Mouse (Mus musculus) hindlimb bud, embryonic 11.5 days (tissue): ENCODE measurements around the gene Igf2bp3.
A peak's percentile ranks its signal among the peaks of the same experiment; 100 is the strongest.

Source experiments
- DNase-seq: peaks from one replicate; pipeline ENCODE4 v3.0.0-alpha.2; 2012; ENCODE audit warnings: low read depth, low spot score; ENCODE audit errors: extremely low spot score

The Igf2bp3 gene

DNA sequence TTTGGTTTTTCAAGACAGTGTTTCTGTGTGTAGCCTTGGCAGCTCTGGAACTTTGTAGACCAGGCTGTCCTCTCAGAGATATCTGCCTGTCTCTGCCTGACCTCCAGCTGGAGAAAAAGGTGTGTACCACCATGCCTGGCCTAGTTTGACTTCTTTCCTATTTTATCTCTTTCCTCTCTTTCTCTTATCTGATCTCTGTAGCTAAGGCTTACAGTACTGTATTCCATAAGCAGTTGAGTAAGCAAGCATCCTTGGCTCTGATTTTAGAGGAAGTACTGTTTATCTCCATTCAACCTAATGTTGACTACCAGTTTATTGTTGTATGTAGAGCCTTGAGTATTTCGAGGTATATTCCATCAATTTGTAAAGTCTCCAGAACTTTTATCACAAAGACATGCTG, 135.4 kb downstream of the Igf2bp3 start:
- DNase-seq: no peak

DNA sequence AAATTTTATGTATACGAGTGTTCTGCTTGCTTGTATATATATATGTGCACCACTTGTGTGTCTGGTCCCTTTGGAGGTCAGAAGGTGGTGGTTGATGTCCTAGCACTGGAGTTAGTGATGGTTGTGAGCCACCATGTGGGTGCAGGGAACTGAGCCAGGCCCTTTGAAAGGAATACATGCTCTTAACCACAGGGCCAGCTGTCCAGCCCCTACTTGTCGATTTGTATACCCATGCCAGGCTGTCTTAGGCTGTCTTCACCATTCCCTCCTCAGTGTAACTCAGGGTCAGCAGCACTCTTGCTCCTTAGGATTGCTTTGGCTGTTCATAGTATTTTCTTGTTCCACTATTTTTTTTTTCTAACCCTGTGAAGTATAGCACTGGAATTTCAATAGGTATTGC, 136.9 kb downstream of the Igf2bp3 start:
- no peak for DNase-seq

DNA sequence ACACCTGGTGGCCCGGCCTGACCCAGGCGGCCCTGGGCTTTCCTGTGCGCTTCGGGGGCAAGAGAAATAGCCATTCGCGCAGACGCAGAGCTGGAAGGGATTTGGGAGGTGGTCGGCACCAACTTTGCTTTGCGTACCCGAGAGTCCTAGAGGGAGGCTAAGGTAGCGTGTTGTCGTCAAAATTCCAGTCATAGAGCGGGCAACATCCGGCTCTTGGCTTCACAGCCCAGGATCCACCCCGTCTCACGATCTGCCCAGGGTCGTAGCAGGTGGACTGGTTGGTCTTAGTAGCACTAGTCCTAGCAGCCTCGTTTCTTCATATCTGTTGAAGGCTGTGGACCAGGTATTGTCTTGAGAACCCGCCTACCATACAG, 140.7 kb downstream of the Igf2bp3 start:
- no peak for DNase-seq

DNA sequence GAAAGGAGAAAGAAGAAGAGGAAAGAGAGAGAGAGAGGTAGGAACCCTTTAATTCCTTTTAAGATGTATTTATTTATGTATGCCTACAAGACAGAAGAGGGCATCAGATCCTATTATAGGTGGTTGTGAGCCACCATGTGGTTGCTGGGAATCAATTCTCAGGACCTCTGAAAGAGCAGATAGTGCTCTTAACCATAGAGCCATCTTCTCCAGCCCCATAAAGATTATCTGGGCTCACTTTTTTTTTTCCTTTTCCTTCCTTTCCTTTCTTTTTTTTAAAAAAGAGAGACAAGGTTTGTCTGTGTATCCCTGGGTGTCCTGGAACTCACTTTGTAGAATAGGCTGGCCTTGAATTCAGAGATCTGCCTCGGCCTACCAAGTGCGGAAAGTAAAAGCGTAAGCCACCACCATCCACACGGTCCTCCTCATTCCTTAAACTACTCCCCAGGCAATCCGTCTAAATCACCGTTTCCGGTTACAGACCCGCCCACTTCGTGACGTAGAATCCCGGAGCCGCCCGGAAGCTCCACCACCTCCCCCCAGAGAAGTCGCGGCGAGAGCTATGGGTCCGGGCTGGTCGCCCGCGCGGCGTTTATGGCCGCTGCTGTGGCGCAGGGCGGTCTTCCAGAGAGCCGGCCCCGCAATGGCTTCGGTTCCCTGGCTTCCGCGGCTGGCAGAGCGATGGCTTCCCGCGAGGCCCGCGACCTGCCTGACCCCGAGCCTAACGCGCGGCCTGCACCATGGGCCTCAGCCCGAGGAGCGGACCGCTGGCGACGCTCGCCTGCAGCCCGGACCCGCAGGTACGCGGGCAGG, 141.2 kb downstream of the Igf2bp3 start, which contains the start of gene Malsu1:
Gene Malsu1 (plus strand): TSS at position 492 of the 813 bp plus-strand sequence.
- peak; percentile 87 for DNase-seq

DNA sequence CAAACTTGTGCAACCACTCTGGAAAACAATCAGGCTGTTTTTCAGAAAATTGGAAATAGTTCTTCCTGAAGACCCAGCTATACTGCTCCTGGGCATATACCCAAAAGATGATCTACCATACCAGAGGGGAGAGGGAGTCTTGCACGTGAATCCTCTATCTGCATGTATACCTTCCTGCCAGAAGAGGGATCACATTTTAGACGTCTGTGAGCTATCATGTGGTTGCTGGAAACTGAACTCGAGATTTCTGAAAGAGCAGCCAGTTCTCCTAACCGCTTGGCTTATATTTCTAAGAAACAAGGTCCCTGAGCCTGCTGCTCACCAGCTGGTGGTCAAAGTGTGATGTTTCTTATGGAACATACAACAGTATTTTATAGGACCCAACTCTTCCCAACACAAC, 146.4 kb downstream of the Igf2bp3 start:
- DNase-seq: no peak

DNA sequence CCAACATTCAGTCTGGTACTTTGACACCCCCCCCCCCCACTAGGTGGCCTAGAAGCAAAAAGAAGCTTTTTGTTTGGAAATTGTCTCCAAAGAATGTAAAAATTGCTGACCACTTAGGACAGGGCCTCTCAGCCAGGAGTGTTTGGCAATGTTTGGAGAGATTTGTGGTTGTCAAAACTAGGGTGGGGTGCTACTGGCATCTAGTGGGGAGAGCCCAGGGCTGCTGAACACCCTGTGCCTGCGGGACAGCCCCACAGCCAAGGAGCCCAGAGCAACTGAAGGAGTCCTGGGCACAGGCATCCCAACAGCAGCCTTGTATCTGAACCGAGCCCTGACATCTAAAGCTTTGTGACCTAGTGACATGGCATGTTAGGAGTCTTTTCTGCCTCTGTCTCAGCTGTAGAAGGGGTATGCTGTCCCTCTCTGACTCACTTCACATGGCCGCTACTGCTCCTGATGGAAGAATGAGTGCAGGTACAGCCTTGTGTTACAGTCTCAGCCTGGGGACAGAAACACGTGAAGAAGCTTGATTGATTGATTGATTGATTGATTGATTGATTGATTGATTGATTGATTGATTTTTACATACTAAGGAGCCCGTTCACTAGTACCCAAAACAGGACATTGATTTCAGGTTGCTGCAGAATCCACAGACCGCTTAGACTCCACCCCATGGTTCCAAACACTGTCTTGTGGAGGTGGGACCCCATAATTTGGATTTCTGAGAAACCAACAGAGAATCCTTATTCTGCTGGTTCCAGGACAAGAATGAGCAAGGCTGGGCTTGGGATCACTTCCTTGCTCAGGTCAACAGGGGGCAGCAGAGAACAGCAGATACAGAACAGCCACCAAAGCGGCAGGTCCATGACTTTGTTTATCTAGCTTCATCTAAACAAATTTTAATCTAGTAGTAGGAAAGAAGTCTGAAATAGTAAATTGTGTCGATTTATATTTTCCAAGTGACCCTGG, 157.4 kb downstream of the Igf2bp3 start:
- no peak for DNase-seq

DNA sequence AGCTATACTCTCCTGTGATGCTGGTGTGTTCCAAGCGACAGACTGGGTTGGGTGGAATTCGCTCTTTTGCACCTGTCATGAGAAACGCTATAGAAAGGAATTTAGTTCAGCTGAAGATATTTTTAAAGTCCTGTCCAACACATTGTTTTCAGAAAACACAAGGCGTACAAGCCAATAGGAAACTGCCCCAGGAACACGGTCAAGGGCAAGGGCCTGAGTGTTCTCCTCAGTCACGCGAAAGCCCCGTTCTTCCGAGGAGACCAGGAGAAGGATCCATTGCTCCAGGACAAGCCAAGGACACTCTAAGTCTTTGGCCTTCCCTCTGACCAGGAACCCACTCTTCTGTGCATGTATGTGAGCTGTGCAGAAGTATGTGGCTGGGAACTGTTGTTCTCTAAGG, 158.7 kb downstream of the Igf2bp3 start:
- no peak for DNase-seq

DNA sequence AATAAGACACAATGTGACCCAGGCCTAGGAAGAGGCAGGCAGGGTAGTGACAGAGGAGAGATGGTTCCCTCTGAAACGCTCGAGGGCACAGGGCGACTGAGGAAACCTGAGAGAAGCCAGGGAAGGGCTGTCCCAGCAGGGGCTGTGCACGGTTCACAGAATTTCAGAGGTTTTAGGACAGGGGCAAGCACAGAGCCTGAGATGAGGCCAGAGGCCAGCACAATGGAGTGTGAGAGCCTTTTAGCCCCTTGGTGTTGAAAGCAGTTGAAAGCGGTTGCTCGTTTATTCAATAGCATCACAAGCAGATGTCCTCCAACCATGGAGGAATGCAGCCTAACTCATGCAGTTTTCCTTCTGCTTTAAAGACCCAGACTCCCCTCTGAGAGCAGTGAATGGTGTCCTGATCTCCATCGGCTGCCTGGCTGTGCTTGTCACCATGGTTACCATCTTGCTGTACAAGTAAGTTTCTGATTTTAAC, 159.5 kb downstream of the Igf2bp3 start:
- no peak for DNase-seq

DNA sequence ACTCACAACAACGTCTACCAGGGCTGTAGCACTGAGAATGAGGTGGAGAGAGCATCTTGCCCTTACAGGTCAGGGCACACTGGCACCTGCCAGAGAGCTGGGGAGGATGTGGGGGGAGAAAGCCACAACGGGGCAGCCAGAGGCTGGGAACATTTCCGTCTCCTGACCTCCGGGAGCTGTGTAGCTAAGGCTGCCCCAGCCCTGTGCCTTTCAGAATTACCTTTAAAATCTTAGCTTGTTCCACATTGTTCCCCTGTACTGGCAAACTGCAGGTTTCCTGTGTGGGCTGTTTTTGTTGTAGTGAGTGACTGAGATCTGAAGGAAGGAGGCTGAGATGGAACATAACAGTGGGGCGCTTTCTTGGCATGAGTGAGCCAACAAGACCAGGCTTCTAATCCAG, 162.6 kb downstream of the Igf2bp3 start:
- no peak for DNase-seq

DNA sequence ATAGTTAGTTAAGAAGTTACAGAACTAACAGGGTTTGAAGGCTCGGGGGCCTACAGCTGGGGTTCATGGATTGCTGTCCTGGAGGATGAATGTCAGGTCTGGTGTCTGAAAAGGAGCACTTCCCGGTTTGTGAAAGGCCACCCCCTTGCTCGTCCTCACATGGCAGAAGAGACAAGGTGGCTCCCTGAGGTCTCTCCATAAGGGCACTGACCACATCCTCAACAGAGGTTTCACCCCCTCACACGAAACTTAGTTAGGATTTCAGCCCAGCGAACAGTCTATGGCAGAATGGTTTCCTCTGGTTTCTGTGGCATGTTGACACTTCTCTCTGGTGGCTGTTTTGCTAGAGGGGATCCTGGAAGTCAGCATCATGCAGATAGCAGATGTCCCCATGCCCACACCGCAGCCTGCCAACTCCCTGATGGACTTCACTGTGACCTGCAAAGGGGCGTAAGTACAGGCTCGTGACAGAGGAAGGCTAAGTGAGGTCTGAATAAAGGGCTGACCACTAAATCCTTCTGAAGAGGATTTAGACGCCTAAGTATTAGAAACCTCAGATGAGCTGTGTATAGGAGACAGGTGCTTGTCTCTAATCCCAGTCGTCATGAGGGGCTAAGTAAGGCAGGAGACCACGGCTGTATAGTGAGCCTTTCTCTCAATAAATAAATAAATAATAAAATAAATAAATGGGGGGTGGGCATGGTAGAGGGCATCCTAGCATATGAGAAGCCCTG, 163.9 kb downstream of the Igf2bp3 start:
- no peak for DNase-seq

DNA sequence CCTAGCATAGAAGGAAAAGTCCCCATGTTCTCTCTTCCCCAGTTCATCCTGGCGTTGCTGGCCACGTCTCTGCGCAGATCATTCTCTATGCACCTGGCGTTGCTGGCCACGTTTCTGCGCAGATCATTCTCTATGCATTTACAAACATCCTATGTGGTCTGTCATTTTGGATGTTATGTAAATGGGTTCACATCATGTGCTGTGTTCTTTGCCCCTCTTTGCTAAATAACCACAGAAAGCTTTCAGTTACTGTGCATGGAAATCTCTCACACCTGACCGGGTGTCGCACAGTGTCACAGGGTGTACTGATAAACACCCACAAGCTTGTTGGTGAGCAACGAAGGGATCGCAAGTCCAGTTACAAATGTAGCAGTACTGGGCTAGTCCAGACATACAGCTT, 166.4 kb downstream of the Igf2bp3 start:
- DNase-seq: no peak

DNA sequence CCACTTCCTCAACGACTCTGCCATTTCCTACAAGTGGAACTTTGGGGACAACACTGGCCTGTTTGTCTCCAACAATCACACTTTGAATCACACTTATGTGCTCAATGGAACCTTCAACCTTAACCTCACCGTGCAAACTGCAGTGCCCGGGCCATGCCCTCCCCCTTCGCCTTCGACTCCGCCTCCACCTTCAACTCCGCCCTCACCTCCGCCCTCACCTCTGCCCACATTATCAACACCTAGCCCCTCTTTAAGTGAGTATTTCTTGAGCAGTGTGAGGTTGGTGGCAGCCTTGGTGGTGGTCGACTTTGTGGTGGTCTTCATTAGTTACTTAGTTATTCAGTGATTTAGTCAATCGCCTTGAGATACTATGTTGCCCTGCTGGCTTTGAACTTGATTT, 166.9 kb downstream of the Igf2bp3 start:
- DNase-seq: no peak

DNA sequence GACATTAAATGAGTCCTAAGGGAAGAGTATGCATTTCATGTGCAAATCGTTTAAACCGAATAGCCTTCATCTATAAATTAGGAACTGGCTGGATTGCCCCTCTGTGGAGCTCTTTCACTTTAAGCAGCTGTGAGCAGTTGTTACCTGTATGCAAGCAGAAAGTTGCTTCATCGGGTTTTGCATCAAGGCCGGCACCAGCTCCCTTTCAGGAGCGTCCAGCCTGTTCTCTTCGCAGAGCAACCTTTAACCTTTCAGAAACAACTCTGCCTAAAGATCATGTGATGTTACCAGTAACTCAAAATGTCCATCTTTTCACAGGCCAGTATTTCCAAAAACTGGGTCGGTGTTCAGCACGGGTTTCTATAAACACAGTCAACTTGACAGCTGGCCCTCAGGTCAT, 167.8 kb downstream of the Igf2bp3 start:
- DNase-seq: no peak

DNA sequence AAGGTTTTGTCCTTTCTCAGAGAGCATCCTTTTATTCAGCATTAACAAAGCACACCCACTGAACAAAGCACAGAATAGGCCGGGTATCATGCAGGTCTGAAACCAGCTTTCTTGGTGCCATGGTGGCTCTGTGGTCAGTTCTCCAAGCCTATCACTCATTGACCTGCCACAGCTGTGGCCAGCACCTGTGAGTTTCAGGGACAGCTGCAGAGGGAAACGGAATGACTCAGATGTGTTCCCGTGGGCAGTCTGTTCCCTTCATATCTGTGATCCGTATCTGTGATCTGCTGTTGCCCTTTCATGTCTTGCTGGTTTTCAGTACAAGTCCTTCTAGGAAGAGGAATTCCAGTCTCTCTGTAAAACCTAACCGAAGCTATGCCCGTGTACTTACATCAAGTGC, 168.3 kb downstream of the Igf2bp3 start:
- no peak for DNase-seq

DNA sequence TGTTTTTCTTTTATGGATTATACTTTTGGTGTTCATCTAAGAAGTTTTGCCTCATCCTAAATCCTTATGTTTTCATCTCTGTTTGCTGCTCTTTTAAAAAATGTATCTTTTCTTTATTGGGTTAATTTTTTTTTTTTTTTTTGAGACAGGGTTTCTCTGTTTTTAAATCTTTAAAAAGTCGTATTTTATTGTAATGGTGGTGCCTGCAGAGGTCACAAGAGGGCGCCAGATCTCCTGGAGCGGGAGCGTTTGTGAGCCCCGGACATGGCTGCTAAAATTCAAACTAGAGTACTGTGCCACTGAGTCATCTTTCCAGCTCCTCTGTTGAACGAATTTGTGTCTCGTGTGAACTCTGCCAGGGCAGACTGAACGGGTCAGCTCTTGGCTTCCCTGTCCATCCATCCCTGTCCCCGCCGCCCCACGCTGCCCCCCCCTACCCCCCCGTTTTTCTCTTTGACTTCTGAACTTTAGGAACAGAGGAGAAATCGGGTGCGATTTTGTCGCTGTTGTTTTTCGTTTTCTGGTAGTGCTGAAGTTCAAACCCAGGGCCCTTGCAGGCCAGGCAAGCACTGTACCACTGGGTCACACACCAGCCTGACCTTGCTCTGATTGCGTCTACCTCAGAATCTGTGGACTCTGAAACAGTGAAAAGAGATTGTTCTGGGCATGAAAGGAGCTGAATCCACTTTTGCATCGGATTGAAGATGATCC, 175.1 kb downstream of the Igf2bp3 start:
- peak; percentile 30 for DNase-seq

DNA sequence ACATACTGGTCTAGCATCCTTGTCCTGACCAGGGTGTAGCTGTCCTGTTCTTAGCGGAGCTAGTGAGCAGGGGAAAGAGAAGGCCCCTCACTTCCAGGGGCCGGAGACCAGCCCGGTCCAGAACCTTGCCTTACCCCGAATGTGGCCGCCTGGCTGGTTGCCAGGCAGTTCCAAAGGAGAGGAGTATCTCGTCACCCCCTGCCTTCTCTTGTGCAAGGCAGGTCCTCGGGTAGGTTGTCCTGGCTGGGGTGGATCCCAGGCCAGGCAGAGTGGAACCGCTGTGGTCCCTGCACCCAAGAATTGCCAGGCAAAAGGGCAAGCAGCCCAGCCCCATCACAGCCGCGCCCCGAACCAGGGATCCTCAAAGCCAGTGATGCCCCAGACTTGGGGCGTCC, 177.5 kb downstream of the Igf2bp3 start:
- no peak for DNase-seq

DNA sequence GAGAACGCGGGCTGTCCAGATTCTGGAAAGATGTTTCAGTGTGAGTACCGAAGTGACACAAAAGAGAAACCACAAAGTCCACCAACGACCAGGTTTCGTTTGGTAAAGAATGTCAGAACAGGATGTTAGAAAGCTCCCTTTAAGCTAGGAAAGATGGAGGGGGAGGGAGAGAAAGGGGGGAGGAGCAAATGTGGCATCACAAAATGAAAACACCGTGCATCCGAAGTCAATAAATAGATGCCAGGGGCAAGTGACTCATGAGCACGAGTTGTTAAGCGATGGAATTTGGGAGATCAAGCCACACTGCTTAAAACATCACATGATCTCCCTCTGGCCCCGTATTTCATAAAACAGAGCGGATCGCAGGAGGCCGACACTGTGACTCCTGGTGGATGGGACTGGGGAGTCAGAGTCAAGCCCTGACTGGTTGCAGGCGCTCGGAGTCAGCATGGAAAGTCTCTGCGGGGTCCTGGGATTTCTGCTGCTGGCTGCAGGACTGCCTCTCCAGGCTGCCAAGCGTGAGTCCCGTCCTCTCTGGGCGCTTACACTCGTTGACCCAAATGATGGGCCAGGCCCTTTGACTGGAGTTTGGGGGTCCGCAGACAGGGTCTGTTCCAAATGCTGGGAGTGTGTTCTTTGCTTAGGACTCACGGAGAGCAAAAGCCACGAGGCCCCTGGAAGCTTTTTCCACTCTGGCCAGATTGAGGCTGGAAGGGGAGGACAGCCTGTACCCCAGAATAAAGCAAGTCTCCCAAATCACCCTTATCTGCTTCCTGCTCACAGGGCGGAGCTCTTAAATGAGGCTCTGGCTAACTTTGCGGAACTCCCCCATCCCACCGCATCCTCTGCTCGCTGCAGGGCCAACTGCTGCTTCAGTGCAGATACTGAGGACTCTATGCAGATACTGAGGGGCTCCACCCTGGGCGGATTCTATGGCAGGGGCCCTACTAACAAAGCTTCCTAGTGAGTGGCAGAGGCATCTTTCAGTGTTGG, 178.2 kb downstream of the Igf2bp3 start, which contains the start of gene Gpnmb:
Gene Gpnmb (plus strand): TSS at position 272 of the 993 bp plus-strand sequence.
- no peak for DNase-seq
